Mouse (Mus musculus): ENCODE measurements around the gene Gdpgp1. TPM values are rescaled to one million over a fixed set of nuclear protein-coding genes. Genes with fewer than 3 reads are reported as not detected.

Gdpgp1 gene
- polyA plus RNA-seq, 1 experiment, result 3.2 TPM

- TF ChIP-seq CTCF (IDR thresholded peaks at IDR 0.05; ENCODE audit: insufficient read depth, low read length), result no peak
- no peak for TF ChIP-seq POLR2A (IDR thresholded peaks at IDR 0.05; ENCODE audit: borderline replicate concordance, extremely low read depth, low read depth, low read length)
- 83% methylated on average over 7 of the region's 7 CpGs for whole genome bisulfite sequencing
- Histone ChIP-seq H3K4me1 (ENCODE audit: control insufficient read depth, insufficient read depth, low read length) (peaks cover 7% of the 10 kb centered on the region), H3K4me3 (replicated peaks; ENCODE audit: extremely low read depth, low read depth, low read length) (no peak overlapping the region)
- no peak for DNase-seq
These were observed 27.7 kb upstream of the Gdpgp1 start for GRCm38 (mm10) chr7:80204961-80205360.

- 76% methylated on average over 12 of the region's 12 CpGs for WGBS
- Histone ChIP-seq H3K4me1 (ENCODE audit: control insufficient read depth, insufficient read depth, low read length) (peaks cover 9% of the 10 kb centered on the region), H3K4me3 (replicated peaks; ENCODE audit: extremely low read depth, low read depth, low read length) (no peak overlapping the region)
- no peak for DNase-seq
- TF ChIP-seq CTCF (IDR thresholded peaks at IDR 0.05; ENCODE audit: insufficient read depth, low read length), result no peak
- no peak for TF ChIP-seq POLR2A (IDR thresholded peaks at IDR 0.05; ENCODE audit: borderline replicate concordance, extremely low read depth, low read depth, low read length)
These were observed 26.7 kb upstream of the Gdpgp1 start for GRCm38 (mm10) chr7:80205705-80206589.

GRCm38 (mm10) chr7:80207314-80207731, 25.3 kb upstream of the Gdpgp1 start:
- H3K4me3 ChIP-seq (replicated peaks; ENCODE audit: extremely low read depth, low read depth, low read length), result no peak overlapping the region
- TF ChIP-seq POLR2A (IDR thresholded peaks at IDR 0.05; ENCODE audit: borderline replicate concordance, extremely low read depth, low read depth, low read length) (no peak), CTCF (IDR thresholded peaks at IDR 0.05; ENCODE audit: insufficient read depth, low read length) (no peak)
- H3K4me1 ChIP-seq (ENCODE audit: control insufficient read depth, insufficient read depth, low read length), result peaks cover 9% of the 10 kb centered on the region
- WGBS, result 46% methylated on average over 3 of the region's 3 CpGs
- no peak for DNase-seq

GRCm38 (mm10) chr7:80208026-80208642, 24.5 kb upstream of the Gdpgp1 start:
- TF ChIP-seq CTCF (IDR thresholded peaks at IDR 0.05; ENCODE audit: insufficient read depth, low read length) (no peak), POLR2A (IDR thresholded peaks at IDR 0.05; ENCODE audit: borderline replicate concordance, extremely low read depth, low read depth, low read length) (no peak)
- H3K4me3 ChIP-seq (replicated peaks; ENCODE audit: extremely low read depth, low read depth, low read length), result no peak overlapping the region
- peaks cover 9% of the 10 kb centered on the region for H3K4me1 ChIP-seq (ENCODE audit: control insufficient read depth, insufficient read depth, low read length)
- peak; percentile 72 for DNase-seq
- 63% methylated on average over 18 of the region's 18 CpGs for WGBS

GRCm38 (mm10) chr7:80208738-80209430, 23.8 kb upstream of the Gdpgp1 start:
- H3K4me1 ChIP-seq (ENCODE audit: control insufficient read depth, insufficient read depth, low read length), result peaks cover 9% of the 10 kb centered on the region
- no peak overlapping the region for H3K4me3 ChIP-seq (replicated peaks; ENCODE audit: extremely low read depth, low read depth, low read length)
- no peak for TF ChIP-seq CTCF (IDR thresholded peaks at IDR 0.05; ENCODE audit: insufficient read depth, low read length)
- TF ChIP-seq POLR2A (IDR thresholded peaks at IDR 0.05; ENCODE audit: borderline replicate concordance, extremely low read depth, low read depth, low read length), result no peak
- WGBS, result 33% methylated on average over 10 of the region's 10 CpGs
- peak; percentile 82 for DNase-seq

- 63% methylated on average over 6 of the region's 6 CpGs for WGBS
- DNase-seq, result no peak
- TF ChIP-seq POLR2A (IDR thresholded peaks at IDR 0.05; ENCODE audit: borderline replicate concordance, extremely low read depth, low read depth, low read length) (no peak), CTCF (IDR thresholded peaks at IDR 0.05; ENCODE audit: insufficient read depth, low read length) (no peak)
- Histone ChIP-seq H3K4me3 (replicated peaks; ENCODE audit: extremely low read depth, low read depth, low read length) (no peak overlapping the region), H3K4me1 (ENCODE audit: control insufficient read depth, insufficient read depth, low read length) (peaks cover 9% of the 10 kb centered on the region)
These were observed 23.0 kb upstream of the Gdpgp1 start for GRCm38 (mm10) chr7:80209669-80210068.

GRCm38 (mm10) chr7:80210982-80211381, 21.7 kb upstream of the Gdpgp1 start:
- Histone ChIP-seq H3K4me3 (replicated peaks; ENCODE audit: extremely low read depth, low read depth, low read length) (no peak overlapping the region), H3K4me1 (ENCODE audit: control insufficient read depth, insufficient read depth, low read length) (peaks cover 9% of the 10 kb centered on the region)
- TF ChIP-seq POLR2A (IDR thresholded peaks at IDR 0.05; ENCODE audit: borderline replicate concordance, extremely low read depth, low read depth, low read length) (no peak), CTCF (IDR thresholded peaks at IDR 0.05; ENCODE audit: insufficient read depth, low read length) (no peak)
- WGBS, result 84% methylated on average over 4 of the region's 4 CpGs
- DNase-seq, result no peak

GRCm38 (mm10) chr7:80213604-80214003, 19.1 kb upstream of the Gdpgp1 start:
- 86% methylated on average over 7 of the region's 7 CpGs for WGBS
- TF ChIP-seq POLR2A (IDR thresholded peaks at IDR 0.05; ENCODE audit: borderline replicate concordance, extremely low read depth, low read depth, low read length) (no peak), CTCF (IDR thresholded peaks at IDR 0.05; ENCODE audit: insufficient read depth, low read length) (no peak)
- no peak for DNase-seq
- Histone ChIP-seq H3K4me3 (replicated peaks; ENCODE audit: extremely low read depth, low read depth, low read length) (no peak overlapping the region), H3K4me1 (ENCODE audit: control insufficient read depth, insufficient read depth, low read length) (peaks cover 2% of the 10 kb centered on the region)

GRCm38 (mm10) chr7:80214459-80214858, 18.2 kb upstream of the Gdpgp1 start:
- 83% methylated on average over 8 of the region's 8 CpGs for WGBS
- Histone ChIP-seq H3K4me1 (ENCODE audit: control insufficient read depth, insufficient read depth, low read length) (0 out of 2 replicates have a peak, but pooled peaks cover 2% of the 10 kb centered on the region), H3K4me3 (replicated peaks; ENCODE audit: extremely low read depth, low read depth, low read length) (no peak overlapping the region)
- TF ChIP-seq POLR2A (IDR thresholded peaks at IDR 0.05; ENCODE audit: borderline replicate concordance, extremely low read depth, low read depth, low read length), result no peak
- TF ChIP-seq CTCF (IDR thresholded peaks at IDR 0.05; ENCODE audit: insufficient read depth, low read length), result no peak
- DNase-seq, result no peak
